Mouse (Mus musculus): ENCODE results near the gene Cd300lg. TPM values are rescaled to one million over a fixed set of nuclear protein-coding genes. Genes with fewer than 3 reads are reported as not detected.

The Cd300lg gene
- 10 to 100 TPM; 12.9 to 17.6 (median 15.0) TPM for total RNA-seq (2022)

DNA sequence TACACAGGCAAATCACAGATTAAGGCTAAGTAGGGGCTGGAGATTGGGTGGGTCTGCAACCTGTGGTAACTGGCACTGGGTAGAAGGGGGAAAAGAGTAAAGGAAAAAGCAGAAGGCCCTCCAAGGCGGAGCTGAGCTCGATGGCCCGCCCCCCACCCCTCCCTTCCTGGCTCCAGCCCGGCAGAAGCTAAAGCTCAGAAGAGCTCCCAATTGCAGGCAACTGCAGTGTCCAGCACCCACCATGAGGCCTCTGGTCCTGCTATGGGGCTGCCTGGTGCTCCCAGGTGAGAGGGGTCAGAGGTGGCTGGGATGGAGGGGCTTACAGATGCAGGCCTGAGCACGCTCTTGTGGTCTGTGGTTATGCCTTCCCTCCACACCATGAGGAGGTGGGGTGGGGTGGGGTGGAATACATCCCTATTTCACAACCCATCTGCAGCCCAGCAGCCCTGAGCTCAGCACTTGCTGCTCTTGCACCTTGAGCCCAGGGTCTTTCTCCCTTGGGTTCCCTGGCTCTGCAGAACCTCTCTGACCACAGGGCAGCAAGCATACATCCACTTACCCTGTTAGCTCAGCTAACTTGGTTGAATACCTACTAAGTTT, at the start of gene Cd300lg:
TSS of gene Cd300lg (plus strand) at position 160 of the 600 bp plus-strand sequence.
- DNase-seq (ENCODE audit: low spot score in 2 of 2): no peak

DNA sequence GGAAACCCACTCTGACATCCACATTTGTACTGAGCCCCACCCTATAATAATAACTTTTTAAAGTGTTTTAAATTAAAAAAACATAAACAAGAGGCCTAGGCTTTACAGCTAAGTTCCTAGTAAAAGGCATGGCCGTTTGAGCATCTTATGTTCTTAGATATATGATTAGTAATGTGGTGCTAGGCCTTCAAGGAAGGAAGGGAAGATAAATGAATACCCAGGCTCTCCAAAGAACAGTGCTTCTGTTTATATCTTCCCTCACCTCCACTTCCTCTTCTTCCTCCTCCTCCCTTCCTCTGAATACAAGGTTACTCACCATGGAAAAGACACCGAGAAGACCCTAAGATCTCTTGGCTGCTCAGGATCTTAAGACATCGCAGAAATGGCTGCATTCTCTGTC, 49.5 kb upstream of the Cd300lg start:
- DNase-seq (ENCODE audit: low spot score in 2 of 2): no peak

DNA sequence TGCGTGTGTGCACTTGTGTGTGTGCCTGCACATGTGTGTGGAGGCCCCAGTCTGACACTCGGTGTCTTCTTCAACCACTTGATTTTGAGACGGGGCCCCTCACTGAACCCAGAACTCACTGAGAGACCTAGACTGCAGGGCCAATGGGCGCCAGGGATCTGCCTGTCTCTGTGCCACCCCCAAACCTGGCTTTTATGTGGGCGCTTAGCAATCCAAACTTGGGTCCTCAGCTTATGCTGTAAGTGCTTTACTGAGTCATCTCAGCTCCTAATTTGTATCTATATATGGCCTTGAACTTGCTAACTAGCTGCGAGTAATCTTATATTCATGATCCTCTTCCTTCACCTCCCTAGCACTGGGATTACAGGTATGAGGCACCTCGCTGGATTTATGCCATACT, 48.9 kb upstream of the Cd300lg start:
- no peak for DNase-seq (ENCODE audit: low spot score in 2 of 2)

DNA sequence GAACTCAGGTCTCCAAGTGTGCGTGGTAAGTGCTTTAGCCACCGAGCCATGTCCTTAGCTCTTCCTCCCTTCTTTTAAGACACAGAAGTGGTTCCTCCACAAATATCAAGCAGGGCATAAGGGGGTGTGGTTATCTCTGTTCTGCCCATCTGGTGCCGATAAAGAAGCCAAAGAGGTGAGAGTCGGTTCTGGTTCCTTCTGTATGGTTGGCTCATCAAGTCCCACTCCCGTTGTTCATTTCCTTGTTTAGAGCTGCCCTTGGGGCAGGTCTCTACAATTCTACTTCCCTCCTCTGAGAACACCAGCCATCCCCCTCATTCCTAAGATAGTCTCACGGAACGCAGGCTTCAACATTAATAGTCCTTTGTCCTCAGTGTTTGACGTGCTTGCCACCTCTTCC, 47.2 kb upstream of the Cd300lg start:
- no peak for DNase-seq (ENCODE audit: low spot score in 2 of 2)

DNA sequence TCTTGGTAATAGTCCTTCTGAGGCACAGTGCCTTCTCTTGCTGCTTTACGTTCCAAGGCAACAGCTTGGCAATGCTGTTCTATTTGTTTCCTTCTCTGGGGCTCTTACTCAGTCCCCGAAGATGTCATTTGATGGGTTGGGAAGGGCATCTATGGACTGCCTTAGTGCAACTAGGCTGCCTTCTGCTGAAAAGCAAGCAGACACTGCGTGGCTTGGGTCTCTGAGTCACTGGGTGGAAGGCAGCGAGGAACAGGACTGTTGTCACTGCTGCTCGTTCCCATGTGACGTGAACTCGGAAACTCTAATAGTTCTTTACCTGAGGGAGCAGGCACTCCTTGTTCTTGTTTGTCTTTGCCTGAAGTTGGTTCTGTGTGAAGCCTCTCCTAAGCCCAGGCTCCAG, 45.4 kb upstream of the Cd300lg start:
- DNase-seq (ENCODE audit: low spot score in 2 of 2): no peak

DNA sequence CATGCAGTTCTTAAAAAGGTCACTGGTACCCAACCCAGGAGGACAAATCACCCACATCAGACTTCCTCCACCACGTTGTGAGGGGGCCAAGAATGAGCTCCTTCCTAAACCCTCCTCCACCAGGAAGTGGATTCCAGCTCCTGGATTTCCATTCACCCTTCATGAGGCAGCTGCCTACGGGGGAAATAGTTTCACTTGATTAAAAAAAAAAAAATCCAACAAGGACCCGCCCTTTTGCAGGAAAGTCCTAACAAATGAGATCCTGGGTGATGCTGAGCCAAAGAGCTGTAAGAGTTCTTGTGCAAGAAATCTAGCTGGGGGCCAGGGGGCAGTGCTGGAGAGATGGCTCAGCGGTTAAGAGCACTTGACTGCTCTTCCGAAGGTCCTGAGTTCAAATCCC, 43.1 kb upstream of the Cd300lg start:
- no peak for DNase-seq (ENCODE audit: low spot score in 2 of 2)

DNA sequence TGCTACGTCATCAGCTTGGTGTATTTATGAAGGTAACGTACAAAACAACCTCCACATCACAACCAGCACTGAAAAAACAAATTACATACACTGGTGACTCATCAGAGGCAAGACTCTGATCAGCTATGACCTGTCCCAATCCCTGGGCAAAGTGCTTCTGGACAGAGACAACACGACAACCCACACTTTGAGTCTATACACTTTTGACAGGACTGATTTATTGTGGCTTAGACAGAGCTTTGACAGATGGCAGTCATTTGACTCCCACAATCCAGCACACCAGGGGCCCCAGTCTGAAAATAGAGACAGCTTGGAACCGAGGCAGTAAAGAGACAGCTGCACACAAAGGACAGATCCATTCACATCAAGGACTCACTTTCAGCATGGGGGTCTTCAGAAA, 41.8 kb upstream of the Cd300lg start:
- peak in 1 of 2 experiments; percentile 28 for DNase-seq (ENCODE audit: low spot score in 2 of 2)

DNA sequence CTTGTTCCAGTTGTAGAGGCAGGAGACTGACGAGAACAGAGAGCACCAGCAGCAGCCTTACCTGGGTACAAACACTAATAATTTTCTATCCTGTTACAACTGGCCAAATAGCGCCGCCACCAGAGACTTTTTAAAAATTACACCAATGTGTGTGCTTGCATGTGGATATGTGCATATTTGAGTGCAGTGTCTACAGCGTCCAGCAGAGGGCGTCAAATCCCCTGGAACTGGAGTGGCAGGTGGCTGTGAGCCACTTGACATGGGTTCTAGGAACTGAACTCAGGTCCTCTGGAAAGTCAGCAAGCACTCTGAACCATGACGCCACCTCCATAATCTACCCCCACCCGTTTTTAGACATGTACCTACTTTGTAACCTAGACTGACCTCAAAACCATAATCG, 37.1 kb upstream of the Cd300lg start:
- no peak for DNase-seq (ENCODE audit: low spot score in 2 of 2)

DNA sequence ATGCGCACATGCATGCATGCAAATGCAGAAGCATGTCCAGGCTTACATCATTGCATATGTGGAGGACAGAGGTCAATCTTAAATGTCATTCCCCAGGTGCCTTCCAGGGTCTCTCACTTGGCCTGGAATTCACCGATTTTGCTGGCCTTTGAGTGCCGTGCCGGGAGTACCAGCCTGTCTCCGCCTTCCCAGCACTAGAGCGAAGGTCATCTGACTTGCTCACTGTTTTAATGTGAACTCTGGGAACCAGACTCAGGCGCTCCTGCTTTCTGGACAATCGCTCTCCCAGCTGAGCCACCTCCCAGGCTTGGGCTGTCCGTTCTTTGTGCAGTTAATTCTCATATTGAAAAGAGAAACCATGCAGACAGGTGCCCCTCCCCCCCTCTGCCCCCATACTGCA, 35.0 kb upstream of the Cd300lg start:
- no peak for DNase-seq (ENCODE audit: low spot score in 2 of 2)

DNA sequence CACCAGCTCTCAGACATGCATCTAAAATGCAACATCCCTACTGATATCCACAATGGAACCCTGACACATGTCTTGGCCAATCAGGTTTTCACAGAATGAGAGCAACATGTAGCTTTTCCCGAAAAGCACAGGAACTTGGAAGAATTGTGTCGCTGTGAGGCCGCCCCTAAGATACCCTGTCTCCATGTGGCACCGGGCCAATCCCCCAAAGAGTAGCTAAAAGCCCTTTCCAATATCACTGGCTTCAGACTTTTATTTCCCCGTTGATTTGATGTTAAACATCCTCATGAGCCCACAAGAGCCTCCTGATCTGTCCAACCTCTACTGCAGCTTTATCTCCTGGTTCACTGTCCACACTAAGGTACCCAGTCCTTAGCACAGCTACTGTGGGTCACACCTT, 34.6 kb upstream of the Cd300lg start:
- no peak for DNase-seq (ENCODE audit: low spot score in 2 of 2)

DNA sequence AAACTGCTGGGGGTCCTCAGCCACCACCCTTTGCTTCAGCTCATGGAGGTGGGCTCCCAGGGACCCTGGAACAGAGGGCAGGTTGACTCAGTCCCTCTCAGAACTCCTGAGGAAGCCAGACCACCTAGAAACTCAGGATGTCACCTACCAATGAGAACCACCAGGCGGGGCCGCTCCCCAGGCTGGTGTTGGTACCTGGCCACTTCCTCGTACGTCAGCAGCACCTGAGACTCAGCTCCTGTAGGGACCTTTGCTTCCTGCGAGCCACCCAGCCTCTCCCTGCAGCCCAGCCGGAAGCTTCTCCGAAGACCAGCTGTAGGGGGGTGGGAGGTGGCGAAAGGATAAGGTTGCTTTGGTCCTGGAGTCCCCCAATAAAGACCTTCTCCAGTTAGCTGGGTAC, 32.9 kb upstream of the Cd300lg start:
- DNase-seq (ENCODE audit: low spot score in 2 of 2): no peak

DNA sequence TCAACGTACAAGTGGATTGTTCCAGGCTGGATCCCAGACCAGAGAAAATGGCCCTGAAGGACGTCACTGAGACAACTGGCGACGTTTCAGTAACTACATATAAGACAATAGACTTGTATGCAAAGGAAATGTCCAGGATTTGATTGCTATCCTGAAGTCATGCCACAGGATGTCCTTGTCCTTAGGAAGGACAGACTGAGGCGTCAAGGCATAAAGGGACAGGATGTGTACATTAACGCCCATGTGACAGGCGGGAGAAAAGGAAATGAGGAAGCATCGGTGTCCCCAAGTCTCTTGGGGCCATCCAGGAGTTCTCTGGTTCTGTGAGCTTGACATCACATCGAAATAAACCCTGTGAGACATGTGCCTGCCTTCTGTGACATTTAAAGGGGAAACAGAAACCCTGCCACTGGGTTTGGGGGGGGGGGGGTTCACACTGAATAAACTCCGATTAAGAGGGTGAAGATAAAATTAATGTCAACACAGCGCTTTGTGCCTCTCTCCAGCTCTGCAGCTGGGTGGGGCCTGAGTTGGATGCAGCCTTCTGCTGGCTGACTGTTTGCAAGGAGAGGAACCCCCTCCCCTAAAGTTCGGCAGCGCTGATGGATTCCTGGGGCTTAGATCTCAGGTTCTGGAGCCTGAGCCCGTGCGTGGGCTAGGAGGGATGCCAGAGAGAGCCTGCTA, 32.2 kb upstream of the Cd300lg start:
- DNase-seq (ENCODE audit: low spot score in 2 of 2): no peak

DNA sequence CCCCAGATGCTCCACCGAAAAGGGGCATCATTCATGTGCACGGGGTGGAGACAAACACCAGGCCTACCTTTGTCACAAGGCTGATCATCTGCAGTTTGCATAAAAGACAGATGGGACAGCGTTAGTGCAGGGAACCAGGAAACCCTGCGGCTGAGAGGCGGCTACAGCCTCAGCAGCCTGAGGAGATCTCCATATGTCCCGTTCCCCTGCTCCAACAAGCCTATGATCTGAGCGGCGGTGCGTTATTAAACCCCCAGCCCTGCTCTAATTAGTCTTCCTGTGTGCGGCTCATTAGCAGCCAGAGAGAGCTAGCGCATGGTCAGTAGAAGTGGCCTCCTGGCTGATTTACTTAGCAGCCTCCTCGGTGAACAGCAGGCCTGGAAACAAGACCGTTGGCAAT, 31.2 kb upstream of the Cd300lg start:
- DNase-seq (ENCODE audit: low spot score in 2 of 2): no peak

DNA sequence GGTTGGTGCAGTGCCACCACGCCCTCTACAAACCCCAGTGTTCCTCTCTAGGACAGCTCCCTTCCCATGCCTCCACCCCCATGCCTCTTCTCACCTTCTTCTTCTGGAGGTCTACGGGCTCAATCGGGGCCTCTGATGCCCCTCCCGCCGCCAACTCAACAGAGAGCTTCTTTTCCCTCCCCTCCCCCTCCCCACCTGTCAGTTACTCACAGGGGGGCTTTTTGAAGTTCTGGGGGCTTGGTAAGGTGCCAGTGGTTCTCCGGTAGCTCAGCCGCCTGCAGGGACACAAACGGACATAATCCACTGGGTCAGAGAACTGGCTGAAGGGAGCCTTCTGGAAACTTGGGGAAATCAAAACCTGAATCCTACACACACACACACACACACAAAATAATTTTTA, 29.8 kb upstream of the Cd300lg start:
- DNase-seq (ENCODE audit: low spot score in 2 of 2): no peak

DNA sequence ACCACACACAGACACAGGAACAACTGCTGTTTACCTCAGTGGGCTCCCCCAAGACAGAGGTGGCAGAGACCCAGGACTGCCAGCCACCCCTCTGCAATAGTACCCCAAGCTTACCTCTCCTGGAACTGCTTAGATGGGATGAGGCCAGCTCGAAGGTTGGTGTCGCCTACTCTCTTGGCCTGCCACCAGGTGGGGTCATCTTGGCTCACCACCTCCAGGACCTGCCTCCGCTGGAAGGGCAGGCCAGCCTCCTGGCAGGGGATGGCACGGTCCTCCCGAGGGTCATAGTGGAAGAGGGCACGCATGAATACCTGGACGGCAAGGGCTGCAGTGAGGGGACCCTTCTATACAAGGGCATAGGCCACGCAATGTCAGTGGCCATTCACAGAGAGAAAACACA, 28.1 kb upstream of the Cd300lg start:
- DNase-seq (ENCODE audit: low spot score in 2 of 2): no peak

DNA sequence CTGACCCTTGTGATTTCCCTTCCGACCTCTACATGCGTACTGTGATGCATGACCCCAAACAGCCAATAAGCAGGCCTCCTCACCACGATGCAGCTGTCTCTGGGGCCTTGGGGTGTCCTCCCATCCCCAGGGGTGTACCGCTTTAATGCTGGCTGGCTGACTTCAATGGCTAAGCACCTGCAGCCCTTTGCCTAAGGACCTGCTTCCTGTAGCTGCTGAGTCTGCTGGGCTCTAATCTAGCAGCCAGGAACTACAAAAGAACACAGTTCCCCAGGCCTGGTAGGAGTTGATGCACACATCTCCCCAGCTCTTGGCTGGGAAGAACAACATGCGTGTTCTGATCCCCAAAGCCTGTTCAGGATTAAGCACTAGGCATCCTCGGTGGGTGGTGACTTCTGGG, 25.8 kb upstream of the Cd300lg start:
- no peak for DNase-seq (ENCODE audit: low spot score in 2 of 2)

DNA sequence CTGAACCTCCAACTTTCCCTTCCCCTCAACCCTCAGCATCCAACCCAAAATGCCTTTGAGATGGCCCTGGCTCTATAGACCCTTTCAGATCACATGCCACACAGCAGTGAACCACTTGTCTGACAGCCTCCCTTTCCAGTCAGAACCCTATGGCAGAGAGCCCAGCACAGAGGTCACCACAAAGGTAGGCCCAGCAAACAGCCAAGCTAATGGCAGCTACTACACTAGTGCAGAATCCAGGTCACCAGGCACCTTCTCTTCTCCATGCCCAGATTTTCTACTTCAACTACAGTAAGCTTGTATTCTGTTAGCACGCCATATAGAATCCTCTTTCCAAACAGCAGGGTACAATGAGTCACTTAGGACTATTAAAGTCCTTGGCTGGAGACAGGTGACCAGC, 25.2 kb upstream of the Cd300lg start:
- peak in 1 of 2 experiments; percentile 33 for DNase-seq (ENCODE audit: low spot score in 2 of 2)

DNA sequence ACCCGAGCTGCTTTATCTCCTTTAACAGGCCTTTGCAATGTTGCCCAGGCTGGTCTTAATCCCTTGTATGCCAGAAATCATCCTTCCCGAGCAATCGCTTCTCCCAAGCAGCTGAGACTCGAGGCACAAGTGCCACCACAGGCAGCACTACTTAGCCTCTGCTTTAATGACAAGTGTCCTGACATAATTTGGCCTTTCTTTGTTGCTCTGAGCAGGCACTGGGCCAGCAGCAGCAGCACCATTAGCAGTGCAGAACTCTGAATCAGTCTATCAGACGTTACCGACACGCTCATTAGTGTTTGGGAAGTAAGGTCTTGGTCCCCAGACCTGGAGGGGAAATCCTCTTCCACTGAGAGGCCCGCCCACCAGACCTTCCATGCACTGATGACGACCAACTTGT, 21.6 kb upstream of the Cd300lg start:
- no peak for DNase-seq (ENCODE audit: low spot score in 2 of 2)

DNA sequence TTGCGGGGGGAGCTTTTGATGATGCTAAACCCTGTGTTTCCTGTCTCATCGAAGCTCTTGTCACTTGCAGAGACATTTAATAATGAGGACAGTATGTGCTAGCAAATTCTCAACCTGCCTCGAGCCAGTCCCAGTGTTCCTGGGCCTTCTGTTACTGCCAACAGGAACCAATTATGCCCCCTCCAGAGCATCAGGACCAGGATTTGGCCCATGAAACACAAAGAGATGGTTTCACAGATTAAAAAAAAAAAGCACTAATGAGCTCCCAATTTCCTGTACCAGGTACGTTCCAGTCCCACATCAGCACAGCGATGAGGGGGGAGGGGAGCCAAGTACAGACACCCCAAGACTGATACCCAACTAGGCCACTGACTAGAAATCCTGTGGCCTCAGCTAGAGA, 20.1 kb upstream of the Cd300lg start:
- no peak for DNase-seq (ENCODE audit: low spot score in 2 of 2)

DNA sequence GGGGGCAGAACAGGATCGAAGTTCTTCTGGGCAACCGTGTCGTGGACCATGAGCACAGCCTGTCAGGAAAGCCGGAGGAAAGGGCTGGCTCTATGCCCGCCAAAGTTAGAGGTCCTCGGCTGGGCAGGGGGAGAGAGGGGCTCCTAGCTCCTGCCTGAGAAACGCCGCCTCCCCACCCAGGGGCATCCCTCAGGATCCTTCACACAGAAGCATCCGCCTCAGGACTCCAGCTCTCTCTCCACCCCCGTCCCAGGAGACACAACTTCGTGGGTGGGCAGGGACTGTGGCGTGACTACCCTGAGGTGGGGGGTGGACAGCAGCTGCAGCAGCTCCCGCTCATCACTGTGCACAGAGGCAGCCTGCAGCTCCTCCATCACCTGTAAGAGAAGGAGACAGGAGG, 17.9 kb upstream of the Cd300lg start:
- DNase-seq (ENCODE audit: low spot score in 2 of 2): no peak

DNA sequence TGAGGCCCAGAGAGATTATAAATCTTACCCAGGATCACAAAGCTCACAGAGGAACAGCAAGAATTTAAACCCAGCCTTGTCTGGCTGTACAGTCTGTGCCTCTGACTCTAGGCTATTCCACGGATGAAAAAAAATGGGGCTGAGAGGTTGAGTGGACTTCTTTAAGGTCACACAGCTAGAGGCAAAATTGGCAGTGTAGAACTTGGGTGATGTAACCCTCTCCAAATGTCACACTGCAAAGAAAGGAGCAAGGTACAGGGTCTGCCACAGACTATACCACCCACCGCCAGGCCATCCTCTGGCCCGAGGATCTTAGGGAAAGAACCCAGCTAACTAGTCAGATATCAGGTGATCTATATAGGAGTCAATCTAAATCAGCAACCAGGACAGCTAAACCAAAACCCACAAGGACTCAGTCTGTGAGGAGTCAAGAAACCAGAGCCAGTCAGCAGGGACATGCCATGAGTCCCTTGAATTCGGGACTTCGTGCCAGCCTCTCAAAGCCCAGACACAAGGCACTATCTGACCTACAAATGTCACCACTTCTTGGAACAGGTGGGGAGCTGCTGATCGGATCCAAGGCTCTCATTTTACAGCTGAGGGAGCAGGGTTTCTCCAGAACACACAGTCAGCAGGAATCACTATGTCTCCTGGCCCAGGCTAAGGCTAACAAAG, 17.1 kb upstream of the Cd300lg start:
- DNase-seq (ENCODE audit: low spot score in 2 of 2): peak; percentile 74 to 82

DNA sequence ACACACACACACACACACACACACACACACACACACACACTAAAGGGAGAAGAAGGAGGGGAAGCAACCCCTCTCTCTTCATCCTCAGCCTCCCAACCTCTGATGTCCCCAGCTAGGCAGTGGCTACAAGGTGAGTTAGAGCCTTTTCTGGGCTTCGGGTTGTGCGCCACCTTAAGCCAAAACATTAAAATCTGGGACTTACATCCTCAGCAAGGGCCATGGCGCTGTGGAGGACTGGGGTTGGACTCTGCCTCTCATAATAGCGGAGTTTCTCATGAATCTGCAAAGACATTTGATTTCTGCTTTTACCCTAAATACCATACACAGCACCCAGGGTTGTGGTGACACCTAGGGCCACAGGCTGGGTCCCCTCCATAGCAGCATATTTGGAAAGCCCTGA, 16.4 kb upstream of the Cd300lg start:
- DNase-seq (ENCODE audit: low spot score in 2 of 2): no peak

DNA sequence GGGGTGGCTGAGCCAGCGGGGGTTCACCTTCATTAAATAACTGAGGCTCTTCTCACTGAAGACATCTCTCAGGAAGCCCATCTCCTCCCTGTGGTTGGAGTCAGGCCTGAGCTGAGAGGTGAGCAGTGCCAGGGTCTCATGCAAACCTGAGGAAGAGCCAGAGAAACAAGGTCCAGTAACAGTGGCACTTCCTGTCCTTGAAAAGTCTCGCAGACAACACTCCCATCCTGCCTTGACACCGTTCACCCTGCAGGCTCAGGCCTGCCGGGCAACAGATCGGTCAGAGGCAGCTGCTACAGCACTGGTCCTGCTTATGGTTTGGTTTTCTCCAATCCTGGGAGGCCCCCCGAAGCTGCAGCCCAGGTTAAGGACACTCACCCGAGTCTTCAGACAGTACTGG, 16.0 kb upstream of the Cd300lg start:
- no peak for DNase-seq (ENCODE audit: low spot score in 2 of 2)
